Mouse (Mus musculus) forebrain, postnatal 0 days (tissue): ENCODE measurements around the gene Add2. TPM values are rescaled to one million over a fixed set of nuclear protein-coding genes. Genes with fewer than 3 reads are reported as not detected.

Experiments used
- ATAC-seq: fragments of 200-750 bp; cut with Nextera tagmentation; 2 replicates; pipeline ENCODE4 v1.8.0; 2017; ENCODE audit warnings: mild to moderate bottlenecking, moderate library complexity
- DNase-seq: peaks from one replicate; pipeline ENCODE4 v3.0.0-alpha.2; 2015
- H3K27ac ChIP-seq: fragments of 300-500 bp; sonication (generic); 2 replicates; pipeline ENCODE4 v1.5.1; 2014; ENCODE audit warnings: low read depth, mild to moderate bottlenecking, antibody characterized with exemption, low read length, moderate library complexity, mixed read lengths
- H3K27me3 ChIP-seq: fragments of 300-500 bp; sonication (generic); 2 replicates; pipeline ENCODE4 v1.6.1; 2014; ENCODE audit warnings: mild to moderate bottlenecking, low read length, mixed read lengths; ENCODE audit not compliant: insufficient read depth
- H3K36me3 ChIP-seq: fragments of 300-500 bp; sonication (generic); 2 replicates; pipeline ENCODE4 v1.6.1; 2014; ENCODE audit warnings: mild to moderate bottlenecking, moderate library complexity; ENCODE audit not compliant: insufficient read depth
- H3K4me1 ChIP-seq: fragments of 300-500 bp; sonication (generic); 2 replicates; pipeline ENCODE4 v1.6.1; 2014; ENCODE audit warnings: antibody characterized with exemption; ENCODE audit not compliant: insufficient read depth
- H3K4me2 ChIP-seq: fragments of 300-500 bp; sonication (generic); 2 replicates; pipeline ENCODE4 v1.6.1; 2014; ENCODE audit warnings: low read depth, mild to moderate bottlenecking, moderate library complexity
- H3K4me3 ChIP-seq: fragments of 300-500 bp; sonication (generic); 2 replicates; pipeline ENCODE4 v1.5.1; 2014; ENCODE audit warnings: low read depth, low read length, mixed read lengths
- H3K9ac ChIP-seq: fragments of 300-500 bp; sonication (generic); 2 replicates; pipeline ENCODE4 v1.6.1; 2014; ENCODE audit warnings: mild to moderate bottlenecking
- H3K9me3 ChIP-seq: fragments of 300-500 bp; sonication (generic); 2 replicates; pipeline ENCODE4 v1.6.1; 2016; ENCODE audit warnings: low read length
- CTCF ChIP-seq: sonication (generic); IDR thresholded peaks from 2 replicates; pipeline ENCODE4 v1.5.1; 2016; ENCODE audit warnings: antibody characterized with exemption, control low read depth, low read depth
- WGBS: fragments of 180-500 bp; shearing (Covaris S2); extraction: QIAGEN DNeasy Blood & Tissue Kit; methylation state at CpG from one replicate; pipeline ENCODE4 v1.1.7; 2014; 5-methylcytosine and 5-hydroxymethylcytosine counted together
- polyA plus RNA-seq: library from polyadenylated mRNA; unstranded; fragments of >200 nt; fragmentation: Nextera tagmentation; extraction: Ambion mirVana; gene quantifications from 2 replicates; pipeline ENCODE4 v1.2.1, GENCODE M21; 2015
- total RNA-seq: library from RNA; depleted of rRNA; stranded (reverse); fragments of >200 nt; gene quantifications from 2 replicates; pipeline ENCODE4 v1.2.3, GENCODE M21; 2014

The Add2 gene
- total and polyA plus RNA-seq, 2 experiments from 2014 or later = 186 to 267 TPM

DNA sequence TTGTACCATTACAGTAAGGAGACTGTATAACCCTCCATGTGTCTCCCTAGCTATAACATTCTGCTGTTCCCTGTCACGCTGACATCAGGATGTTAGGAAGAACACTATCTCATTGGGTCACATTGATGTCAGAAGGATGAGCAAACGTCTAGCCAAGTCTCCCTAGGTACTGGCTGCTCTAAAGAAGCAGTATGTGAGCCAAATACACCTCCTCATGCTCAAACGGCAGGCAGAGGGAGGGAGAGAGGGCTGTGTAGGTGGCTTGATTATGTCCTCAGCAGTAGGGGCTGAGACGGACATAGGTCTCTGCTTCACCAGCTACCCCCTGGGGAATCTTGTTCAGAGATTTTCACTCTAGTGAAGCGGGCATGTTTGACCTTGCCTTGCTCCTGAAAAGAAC is 38.7 kb downstream of the Add2 start:
- Histone ChIP-seq H3K36me3 (no peaks in the 10 kb centered on the region; the same call in 1 of the 2 replicates), H3K4me3 (no peak overlapping the region), H3K9me3 (no peaks in the 10 kb centered on the region), H3K27me3 (no peaks in the 10 kb centered on the region), H3K9ac (0 out of 2 replicates have a peak overlapping the region, but pooled peaks have one; percentile 22), H3K4me2 (no peak overlapping the region), H3K4me1 (peaks cover 85% of the 10 kb centered on the region), H3K27ac (peak overlapping the region; percentile 97)
- ATAC-seq (no peak), DNase-seq (no peak)
- TF ChIP-seq CTCF = no peak
- WGBS = 44% methylated on average over 5 of the region's 5 CpGs

DNA sequence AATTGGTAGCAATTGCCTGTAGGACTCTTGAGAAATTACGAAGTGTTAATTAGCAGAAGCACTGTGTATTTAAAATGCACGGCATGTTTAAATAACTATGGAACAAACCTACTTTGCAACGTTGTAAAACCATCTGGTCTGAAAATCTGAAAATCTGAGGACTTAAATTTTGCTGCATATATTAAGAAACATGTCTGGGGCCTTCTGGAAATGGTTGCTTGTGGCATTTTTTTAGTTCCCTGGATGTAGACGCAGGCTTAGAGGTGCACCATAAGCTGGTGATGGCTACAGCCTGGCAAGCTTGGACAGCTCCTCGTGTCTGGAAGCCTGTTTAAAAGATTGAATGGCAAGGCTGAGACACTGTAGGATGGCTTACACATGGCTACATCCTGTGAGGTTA is 40.5 kb downstream of the Add2 start:
- H3K4me1 ChIP-seq = peaks cover 67% of the 10 kb centered on the region
- H3K27ac ChIP-seq = peak overlapping the region; percentile 89
- no peaks in the 10 kb centered on the region for H3K27me3 ChIP-seq
- 36% methylated on average over 5 of the region's 5 CpGs for WGBS
- DNase-seq = peak; percentile 74
- no peak overlapping the region for H3K9ac ChIP-seq
- peak; percentile 65 for ATAC-seq
- no peak overlapping the region for H3K4me2 ChIP-seq
- no peak for TF ChIP-seq CTCF
- H3K9me3 ChIP-seq = no peaks in the 10 kb centered on the region
- H3K4me3 ChIP-seq = no peak overlapping the region
- H3K36me3 ChIP-seq = no peaks in the 10 kb centered on the region; the same call in 1 of the 2 replicates

DNA sequence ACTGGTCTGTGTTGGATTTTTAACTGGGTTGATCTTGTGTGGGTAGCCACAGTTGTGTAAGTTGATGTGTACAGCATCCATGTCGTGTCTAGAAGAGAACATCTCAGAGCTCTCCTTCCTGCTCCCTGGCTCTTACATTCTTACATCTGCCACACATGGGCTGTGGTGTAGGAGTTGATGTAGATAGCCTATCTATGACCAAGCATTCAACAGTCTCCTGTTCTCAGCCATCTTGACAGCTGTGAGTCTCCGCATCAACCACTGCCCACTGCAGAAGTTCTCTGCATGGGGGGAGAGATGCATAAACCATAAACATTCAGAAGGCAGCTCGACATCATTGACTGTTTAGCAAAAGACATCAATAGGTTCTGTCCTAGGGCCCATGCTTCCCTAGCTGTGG is 41.4 kb downstream of the Add2 start:
- 83% methylated on average over 3 of the region's 3 CpGs for WGBS
- Histone ChIP-seq H3K36me3 (no peaks in the 10 kb centered on the region; the same call in 1 of the 2 replicates), H3K27ac (peak overlapping the region; percentile 89), H3K4me2 (no peak overlapping the region), H3K9ac (no peak overlapping the region), H3K4me3 (no peak overlapping the region), H3K4me1 (peaks cover 59% of the 10 kb centered on the region), H3K27me3 (no peaks in the 10 kb centered on the region), H3K9me3 (no peaks in the 10 kb centered on the region)
- DNase-seq (no peak), ATAC-seq (no peak)
- no peak for TF ChIP-seq CTCF

DNA sequence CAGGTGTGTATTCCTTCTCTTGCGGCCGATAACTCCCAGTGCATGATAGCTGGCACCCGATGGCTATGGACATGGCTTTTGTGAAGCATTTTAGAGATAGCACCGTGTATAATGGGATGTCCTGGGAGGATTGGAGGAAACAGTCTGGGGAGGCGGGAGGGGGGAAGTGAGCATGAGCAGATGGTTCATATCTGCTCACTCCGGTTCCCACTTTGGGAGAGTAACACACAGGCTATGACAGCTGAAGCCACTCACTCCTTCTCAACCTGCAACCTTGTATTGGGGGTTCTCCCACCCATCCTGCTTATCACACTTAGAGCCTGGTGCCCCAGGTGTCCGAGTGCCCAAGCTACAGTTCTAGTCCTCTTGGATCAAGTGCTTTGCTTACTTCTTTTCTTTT is 41.8 kb downstream of the Add2 start:
- DNase-seq (no peak), ATAC-seq (no peak)
- Histone ChIP-seq H3K9ac (no peak overlapping the region), H3K4me1 (peaks cover 55% of the 10 kb centered on the region), H3K9me3 (no peaks in the 10 kb centered on the region), H3K4me3 (no peak overlapping the region), H3K27ac (peak overlapping the region; percentile 89), H3K27me3 (no peaks in the 10 kb centered on the region), H3K4me2 (no peak overlapping the region), H3K36me3 (no peaks in the 10 kb centered on the region; the same call in 1 of the 2 replicates)
- WGBS = 81% methylated on average over 7 of the region's 7 CpGs
- no peak for TF ChIP-seq CTCF

DNA sequence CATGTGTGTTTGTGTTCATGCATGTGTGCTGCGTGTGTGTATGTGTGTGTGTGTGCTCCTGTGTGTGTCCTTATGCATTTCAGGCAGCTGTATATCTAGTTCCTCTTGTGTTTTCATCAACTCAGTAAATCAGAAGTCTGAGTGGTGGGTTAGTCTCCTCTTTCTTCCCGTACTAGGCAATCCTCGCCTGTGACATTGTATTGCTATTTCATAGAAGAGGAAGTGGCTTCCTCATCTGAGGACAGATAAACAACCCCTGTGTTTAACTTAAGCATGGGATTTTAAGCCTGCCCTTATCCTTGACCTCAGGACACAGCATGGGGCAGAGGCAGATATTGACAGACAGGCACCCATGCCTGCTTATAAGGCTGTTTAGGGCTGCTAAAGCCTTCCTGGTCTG is 45.4 kb downstream of the Add2 start:
- Histone ChIP-seq H3K9ac (no peak overlapping the region), H3K4me3 (no peak overlapping the region), H3K36me3 (peaks cover 3% of the 10 kb centered on the region; the same call in 1 of the 2 replicates), H3K27me3 (no peaks in the 10 kb centered on the region), H3K4me1 (peaks cover 24% of the 10 kb centered on the region), H3K27ac (no peak overlapping the region), H3K4me2 (no peak overlapping the region), H3K9me3 (no peaks in the 10 kb centered on the region)
- DNase-seq (no peak), ATAC-seq (no peak)
- WGBS = 85% methylated on average over 3 of the region's 3 CpGs
- no peak for TF ChIP-seq CTCF

DNA sequence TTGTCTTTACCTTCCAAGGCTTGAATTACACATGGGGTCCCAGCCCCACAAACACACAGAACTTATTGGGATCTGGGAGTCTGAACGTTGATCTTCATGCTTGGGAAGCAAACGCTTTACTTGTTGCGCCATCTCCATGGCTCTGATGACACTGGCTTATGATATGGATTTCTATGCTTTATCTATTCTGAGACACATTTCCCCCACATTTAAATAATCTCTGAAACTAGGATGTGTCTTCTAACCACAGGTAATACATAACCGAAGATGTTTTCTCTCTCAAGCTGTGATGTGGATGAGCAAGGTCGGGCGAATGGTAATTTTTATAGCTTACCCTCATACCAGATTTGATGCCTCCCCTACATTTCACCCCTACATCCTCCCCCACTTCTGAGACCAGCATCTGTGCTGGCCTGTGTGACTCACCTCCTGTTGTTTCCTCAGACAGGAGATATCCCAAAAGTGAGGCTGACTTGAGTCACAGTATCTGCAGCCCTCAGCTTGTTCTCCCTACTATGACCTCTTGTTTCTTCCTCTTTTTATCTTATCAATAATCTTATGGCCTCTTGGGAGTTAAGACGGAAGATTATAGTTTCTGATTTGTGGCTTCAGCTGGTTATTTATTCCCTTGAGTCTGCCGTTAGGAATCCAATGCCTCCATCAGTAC is 46.2 kb downstream of the Add2 start:
- Histone ChIP-seq H3K36me3 (peaks cover 3% of the 10 kb centered on the region; the same call in 1 of the 2 replicates), H3K4me1 (peaks cover 24% of the 10 kb centered on the region), H3K27me3 (no peaks in the 10 kb centered on the region), H3K4me2 (no peak overlapping the region), H3K9ac (no peak overlapping the region), H3K4me3 (no peak overlapping the region), H3K9me3 (no peaks in the 10 kb centered on the region), H3K27ac (no peak overlapping the region)
- ATAC-seq (no peak), DNase-seq (no peak)
- WGBS = 84% methylated on average over 8 of the region's 8 CpGs
- TF ChIP-seq CTCF = no peak

DNA sequence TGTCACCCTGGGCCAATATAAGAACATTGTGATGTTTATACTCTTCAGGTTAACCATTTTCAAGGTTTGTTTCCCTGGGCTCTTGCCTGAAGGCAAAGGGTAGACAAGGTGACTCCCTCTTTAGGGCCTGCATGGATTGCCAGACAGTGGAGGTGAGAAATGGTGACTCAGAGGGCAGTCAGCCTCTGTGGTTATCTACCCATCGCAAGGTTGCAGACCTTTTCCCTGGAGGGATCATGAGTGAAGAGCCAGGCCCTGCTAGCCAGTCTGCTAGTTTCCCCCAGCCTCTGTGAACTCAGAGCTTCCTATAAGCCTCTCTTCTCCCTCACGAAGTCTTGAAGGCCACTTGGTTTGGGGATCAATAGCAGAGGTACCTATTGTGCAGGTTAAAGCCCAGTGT is 48.0 kb downstream of the Add2 start:
- Histone ChIP-seq H3K9ac (no peak overlapping the region), H3K9me3 (no peaks in the 10 kb centered on the region), H3K27me3 (no peaks in the 10 kb centered on the region), H3K27ac (no peak overlapping the region), H3K36me3 (peaks cover 3% of the 10 kb centered on the region; the same call in 1 of the 2 replicates), H3K4me3 (no peak overlapping the region), H3K4me2 (no peak overlapping the region), H3K4me1 (peaks cover 10% of the 10 kb centered on the region; the same call in 1 of the 2 replicates)
- WGBS = 94% methylated on average over 2 of the region's 2 CpGs
- ATAC-seq (no peak), DNase-seq (no peak)
- no peak for TF ChIP-seq CTCF
